Mouse (Mus musculus) kidney, adult 18-20 months (tissue): ENCODE measurements at regions not wholly inside any gene's neighbourhood (a gene's known extent, or its start where the extent isn't known, plus 50 kb on each side); places are given as distances from the start of the nearest gene placed in this dataset.

Experiments used
- DNase-seq: peaks from one replicate; pipeline ENCODE4 v3.0.0; 2021

GRCm38 (mm10) chr16:85743022-85743421 lies 59.9 kb downstream of the Adamts1 start:
- no peak for DNase-seq

- DNase-seq, result no peak
These were observed 64.2 kb downstream of the Adamts1 start for GRCm38 (mm10) chr16:85738606-85739195.

GRCm38 (mm10) chr16:85728026-85728425 lies 74.9 kb downstream of the Adamts1 start:
- no peak for DNase-seq

- no peak for DNase-seq
These were observed 80.9 kb downstream of the Adamts1 start for GRCm38 (mm10) chr16:85721968-85722367.

- DNase-seq, result no peak
These were observed 90.6 kb downstream of the Adamts1 start for GRCm38 (mm10) chr16:85712291-85712690.

GRCm38 (mm10) chr16:85704254-85705020 lies 98.5 kb downstream of the Adamts1 start:
- DNase-seq, result no peak

- DNase-seq, result no peak
These were observed 99.9 kb downstream of the Adamts1 start for GRCm38 (mm10) chr16:85702889-85703480.

GRCm38 (mm10) chr16:85699329-85699728 lies 103.6 kb downstream of the Adamts1 start:
- no peak for DNase-seq

GRCm38 (mm10) chr16:85682721-85683120 lies 120.2 kb downstream of the Adamts1 start:
- DNase-seq, result no peak

- no peak for DNase-seq
These were observed 122.6 kb downstream of the Adamts1 start for GRCm38 (mm10) chr16:85680351-85680750.

GRCm38 (mm10) chr16:85678781-85679180 lies 124.1 kb downstream of the Adamts1 start:
- no peak for DNase-seq

GRCm38 (mm10) chr16:85678228-85678627 lies 124.7 kb downstream of the Adamts1 start:
- DNase-seq, result no peak

- DNase-seq, result peak; percentile 40
These were observed 123.8 kb upstream of the Cyyr1 start for GRCm38 (mm10) chr16:85677027-85677426.

GRCm38 (mm10) chr16:85668767-85669166 lies 115.6 kb upstream of the Cyyr1 start:
- DNase-seq, result no peak

- DNase-seq, result no peak
These were observed 114.6 kb upstream of the Cyyr1 start for GRCm38 (mm10) chr16:85667790-85668189.

GRCm38 (mm10) chr16:85649516-85649915 lies 96.3 kb upstream of the Cyyr1 start:
- no peak for DNase-seq

- no peak for DNase-seq
These were observed 87.8 kb upstream of the Cyyr1 start for GRCm38 (mm10) chr16:85640992-85641391.

GRCm38 (mm10) chr16:85637079-85637478 lies 83.9 kb upstream of the Cyyr1 start:
- DNase-seq, result no peak

GRCm38 (mm10) chr16:85629738-85630137 lies 76.5 kb upstream of the Cyyr1 start:
- DNase-seq, result no peak

- DNase-seq, result no peak
These were observed 71.3 kb upstream of the Cyyr1 start for GRCm38 (mm10) chr16:85624505-85624904.

GRCm38 (mm10) chr16:85604089-85604488 lies 50.9 kb upstream of the Cyyr1 start:
- DNase-seq, result no peak
